Mouse (Mus musculus) neutrophil, adult 5-6 weeks (primary cell): ENCODE data around the gene Ankrd28. TPM values are rescaled to one million over a fixed set of nuclear protein-coding genes. Genes with fewer than 3 reads are reported as not detected.
"Not testable (repeated sequence)": the region's sequence is repeated elsewhere in the genome, so short reads cannot be mapped to it uniquely, and the experiment has no call there.

Experiments
- ATAC-seq: fragments of 151-379, 151-347 bp; 2 replicates; pipeline ENCODE4 v1.8.0; 2017; ENCODE audit warnings: mild to moderate bottlenecking, moderate TSS enrichment; ENCODE audit not compliant: insufficient number of reproducible peaks, poor library complexity, low FRiP score, severe bottlenecking; ENCODE audit errors: extremely low read depth
- total RNA-seq: library from RNA; stranded (forward); fragments of 200-1000 nt; gene quantifications from 2 replicates; pipeline ENCODE4 v1.2.3, GENCODE M21; 2017

Gene Ankrd28
- total RNA-seq, 1 experiment from 2014 or later = 21.4 TPM

DNA sequence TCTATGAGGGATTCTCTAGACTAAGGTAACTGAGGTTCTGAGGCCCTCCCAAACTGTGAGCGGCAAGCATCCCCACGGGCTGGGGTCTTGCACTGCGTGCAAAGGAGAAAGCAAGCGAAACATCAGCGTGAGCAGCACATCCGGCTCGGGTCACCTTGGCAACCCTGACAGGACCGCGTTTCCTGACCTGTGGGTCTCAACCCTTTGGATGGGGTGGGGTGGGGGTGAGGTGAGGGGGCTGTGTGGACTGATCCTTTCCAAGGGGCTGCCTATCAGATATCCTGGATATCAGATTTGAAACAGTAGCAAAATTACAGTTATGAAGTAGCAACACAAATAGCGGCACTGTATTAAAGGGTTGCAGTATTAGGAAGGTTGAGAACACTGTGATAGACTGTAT, 31.5 kb downstream of the Ankrd28 start:
- ATAC-seq = no peak

DNA sequence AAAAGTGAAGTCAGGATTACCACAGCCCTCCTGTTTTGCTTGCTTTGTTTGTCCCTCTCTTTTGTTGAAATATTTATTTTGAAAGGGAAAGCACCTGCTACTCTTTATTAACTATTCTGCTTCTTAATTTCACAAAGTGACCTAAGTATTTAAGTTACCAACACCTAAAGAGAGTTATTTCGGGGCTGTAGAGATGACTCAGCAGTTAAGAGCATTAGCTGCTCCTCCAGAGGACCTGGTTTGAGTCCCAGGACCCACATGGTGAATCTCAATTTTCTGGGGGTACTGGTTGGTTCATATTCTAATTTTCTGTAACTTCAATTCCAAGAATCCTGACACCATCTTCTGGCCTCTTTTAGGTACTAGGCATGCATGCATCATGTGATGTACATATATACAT, 34.9 kb downstream of the Ankrd28 start:
- ATAC-seq = no peak

DNA sequence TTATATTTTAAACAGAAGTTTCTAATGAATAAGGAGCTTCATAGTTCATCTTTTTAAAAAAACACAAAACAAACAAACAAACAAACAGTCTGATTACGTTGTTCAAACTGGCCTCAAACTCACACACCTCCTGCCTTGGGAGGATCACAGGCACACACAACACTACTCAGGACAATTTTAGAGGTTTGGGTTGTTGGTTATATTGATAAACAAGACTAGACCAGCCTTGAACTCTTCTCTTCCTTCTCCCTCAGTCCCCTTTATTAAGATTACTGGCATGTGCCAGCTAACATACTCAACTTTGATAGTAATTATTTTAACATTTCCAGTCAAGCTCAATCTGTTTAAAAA, 35.7 kb downstream of the Ankrd28 start:
- ATAC-seq = no peak

DNA sequence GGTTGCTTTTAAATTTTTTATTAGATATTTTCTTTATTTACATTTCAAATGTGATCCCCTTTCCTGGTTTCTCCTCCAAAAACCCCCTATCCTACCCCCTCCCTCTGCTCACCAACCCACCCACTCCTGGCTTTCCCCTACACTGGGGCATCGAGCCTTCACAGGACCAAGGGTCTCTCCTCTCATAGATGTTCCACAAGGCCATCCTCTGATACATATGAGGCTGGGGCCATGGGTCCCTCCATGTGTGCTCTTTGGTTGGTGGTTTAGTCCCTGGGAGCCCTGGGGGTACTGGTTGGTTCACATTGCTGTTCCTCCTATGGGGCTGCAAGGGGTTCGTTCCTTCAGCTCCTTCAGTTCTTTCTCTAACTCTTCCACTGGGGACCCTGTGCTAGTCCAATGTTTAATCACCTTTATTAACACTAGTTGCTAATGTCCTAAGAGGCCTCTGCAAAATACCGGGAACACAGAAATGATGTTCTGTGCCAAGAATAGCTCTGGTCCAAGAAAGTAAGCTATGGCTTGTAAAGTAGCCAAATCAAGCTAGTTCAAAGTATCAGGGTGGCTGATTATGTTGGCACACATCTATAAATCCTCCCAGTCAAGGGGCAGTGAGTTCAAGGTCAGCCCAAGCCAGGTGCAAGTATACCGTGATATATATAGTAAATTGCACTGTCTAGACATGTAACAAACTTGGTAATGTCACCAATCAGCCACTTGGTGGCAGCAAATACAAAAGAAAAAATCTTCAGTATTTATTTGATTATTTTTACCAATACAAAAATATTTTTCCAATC, 36.3 kb downstream of the Ankrd28 start:
- 0 out of 2 replicates have a peak, but pooled peaks have one; percentile 44 for ATAC-seq

DNA sequence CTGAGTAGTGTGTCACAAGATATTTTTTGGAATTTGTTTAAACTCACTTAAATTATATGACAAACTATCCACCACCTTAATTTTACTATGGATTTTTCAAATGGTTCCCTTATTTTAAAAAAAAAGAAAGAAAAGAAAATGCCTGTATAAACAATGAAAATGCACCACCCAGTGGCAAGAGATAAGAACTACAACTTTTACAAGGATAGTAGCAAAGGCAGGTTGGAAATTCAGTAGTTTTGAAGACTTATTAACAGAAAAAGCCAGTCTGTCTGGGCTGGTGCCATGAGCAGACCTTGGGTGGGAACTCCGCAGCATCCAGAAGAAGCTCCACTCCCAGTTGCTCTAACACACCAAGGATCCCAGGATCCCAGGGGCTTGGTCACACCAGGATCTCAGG, 39.7 kb downstream of the Ankrd28 start:
- peak; percentile 48; the same call in 1 of the 2 replicates for ATAC-seq

DNA sequence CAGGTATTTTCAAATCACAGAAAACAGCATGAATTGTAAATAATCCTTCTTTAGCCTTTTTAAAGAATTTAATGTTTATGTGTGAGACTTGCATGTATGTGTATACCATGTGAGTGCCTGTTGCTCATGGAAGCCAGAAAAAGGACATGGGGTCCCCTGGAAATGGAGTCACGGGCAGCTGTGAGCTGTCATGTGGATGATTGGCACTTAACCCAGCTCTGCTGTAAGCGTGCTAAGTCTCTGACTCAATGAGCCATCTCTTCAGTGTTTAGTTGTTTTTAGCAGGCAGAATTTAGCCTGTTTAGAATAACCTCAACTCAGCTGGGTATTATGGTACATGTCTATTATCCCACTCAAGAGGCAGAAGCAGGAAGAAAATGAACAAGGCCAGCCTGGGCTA, 43.5 kb downstream of the Ankrd28 start:
- ATAC-seq = no peak

DNA sequence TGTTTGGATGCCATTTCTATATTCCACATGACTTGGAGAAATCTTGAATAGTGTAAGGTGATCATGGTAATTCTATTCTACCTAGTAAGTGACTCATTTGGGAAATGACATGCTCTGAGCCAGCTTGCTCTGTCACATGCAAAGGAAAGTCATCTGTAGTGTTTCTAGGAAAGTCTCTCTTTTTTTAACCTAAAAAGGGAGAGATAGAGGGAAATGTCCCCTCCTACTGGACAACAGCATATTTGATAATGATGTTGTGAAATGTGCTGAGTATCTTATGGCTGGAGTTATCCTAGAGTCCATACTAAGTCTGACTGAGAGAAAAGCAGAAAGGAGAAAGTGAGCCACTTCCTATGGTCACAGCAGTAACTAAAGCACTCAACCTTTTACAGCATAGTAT, 44.8 kb downstream of the Ankrd28 start:
- ATAC-seq = no peak

DNA sequence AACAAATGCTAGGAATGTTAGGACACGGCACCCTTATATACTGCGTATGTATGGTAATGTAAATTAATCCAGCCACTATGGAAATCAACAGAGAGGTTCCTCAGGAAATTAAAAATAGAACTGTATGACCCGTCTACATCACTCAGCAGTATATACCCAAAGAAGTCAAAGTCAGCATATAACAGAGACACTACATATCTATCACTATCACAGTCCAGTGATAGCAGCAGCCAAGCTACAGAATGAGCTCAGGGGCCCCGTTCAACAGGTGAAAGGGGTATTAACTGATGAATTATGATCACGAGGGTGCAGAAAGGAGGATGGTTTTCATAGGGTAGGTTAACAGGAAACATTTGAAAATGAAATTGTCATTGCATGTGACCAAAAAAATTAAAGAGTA, 45.5 kb downstream of the Ankrd28 start:
- ATAC-seq = no peak

DNA sequence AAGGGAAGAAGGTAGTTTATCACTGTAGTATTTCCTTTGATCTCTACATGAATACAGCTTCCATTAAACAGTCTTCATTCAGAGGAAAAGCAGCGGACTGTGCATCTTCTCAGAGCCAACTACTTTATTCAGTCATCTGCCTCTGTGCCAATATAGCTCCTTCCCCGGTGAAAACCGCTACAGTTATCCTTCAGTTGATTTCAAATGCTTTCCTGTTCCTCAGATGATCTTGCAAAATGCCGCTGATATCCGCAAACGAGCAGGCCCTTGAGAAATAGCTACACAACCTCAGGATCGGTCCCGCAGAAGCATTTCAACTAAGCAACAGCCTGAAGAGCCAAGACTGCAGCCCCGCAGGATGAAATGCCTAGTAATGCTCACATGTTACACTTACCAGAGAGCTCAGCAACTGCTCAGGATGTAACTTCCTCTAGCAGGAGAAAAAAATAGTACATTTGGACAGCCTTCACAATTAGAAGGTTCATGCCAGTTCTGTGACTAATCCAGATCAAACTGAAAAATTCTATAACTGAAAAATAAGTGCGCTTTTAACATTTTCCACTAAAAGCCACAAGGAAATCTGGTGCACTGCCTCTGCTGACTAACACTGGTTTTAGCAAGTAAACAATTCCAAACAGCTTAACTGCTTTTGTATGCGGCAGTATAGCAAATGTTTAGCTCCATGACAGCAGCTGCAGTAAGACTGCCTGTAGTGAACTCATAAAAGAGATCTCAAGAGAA, 49.0 kb downstream of the Ankrd28 start:
- ATAC-seq = peak; percentile 73

DNA sequence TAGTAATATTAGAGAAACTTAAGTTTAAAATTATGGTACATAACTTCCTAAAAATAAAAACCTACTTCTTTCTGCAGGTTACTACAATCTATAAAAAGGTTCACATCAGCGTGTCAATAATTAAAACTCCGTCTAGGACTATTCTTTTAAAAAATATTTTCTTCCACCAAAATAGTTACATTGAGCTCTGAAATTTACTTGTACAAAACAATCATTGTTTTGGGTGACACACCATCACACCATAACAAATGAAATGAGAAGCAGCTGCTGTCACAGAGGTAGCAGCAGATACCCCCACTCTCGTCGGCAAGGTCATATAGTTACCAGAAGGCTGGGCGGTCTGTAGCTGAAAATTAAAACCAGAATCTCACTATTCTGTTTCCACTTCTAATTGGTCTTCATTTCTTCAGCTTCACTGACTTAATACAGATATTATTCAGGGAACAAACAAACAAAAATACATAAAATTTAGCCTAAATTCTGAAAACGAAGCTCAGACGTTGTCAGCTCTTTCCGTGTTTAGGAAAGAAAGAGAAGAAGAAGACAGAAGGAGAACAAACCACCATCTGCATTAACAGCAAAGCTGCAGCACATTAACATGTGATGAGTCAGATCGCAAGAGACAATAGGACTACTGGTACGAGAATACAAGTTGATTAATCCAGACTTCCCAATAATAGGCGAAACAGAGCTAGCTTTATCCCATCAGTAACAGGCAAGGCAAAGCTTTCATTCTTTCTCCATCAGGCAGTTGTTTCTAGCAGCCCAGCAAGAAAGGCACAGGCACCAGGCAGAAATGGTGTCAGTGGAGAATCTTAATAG, 49.8 kb downstream of the Ankrd28 start:
- no peak for ATAC-seq

DNA sequence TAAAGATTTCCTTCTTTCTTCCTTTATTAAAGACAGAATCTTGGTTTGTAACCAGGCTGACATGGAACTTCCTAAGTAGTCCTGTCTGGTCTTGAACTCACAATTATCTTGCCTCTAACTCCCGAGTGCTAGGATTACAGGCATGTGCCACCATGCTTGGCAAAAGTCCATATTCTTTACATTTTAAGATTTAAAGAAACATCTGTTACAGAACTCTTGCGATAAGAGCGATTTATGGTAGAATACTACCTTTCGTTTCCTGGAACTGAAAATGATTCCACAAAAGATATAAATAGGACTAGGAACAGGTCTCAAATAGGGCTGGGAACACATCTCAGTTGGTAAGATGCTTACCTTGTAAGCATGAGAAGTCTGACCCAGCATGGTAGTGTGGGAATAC, 56.9 kb downstream of the Ankrd28 start:
- ATAC-seq = no peak

DNA sequence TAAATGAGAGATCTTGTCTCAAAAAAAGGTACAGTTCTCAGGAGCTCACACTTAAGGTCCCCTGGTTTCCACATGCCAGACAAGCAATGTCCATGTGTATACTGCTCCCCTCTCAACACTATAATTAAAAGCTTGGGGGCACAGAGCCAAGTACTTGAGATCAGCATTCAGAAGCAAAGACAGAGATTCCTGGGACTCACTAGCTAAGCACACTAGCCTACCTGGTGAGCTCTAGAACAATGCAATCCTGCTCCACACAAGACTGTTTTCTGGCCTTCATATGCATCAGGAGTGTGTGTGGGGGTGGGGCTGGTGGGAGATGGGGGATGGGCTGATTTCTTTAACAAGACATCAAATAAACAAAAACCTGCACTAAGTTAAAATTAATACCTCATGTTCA, 58.2 kb downstream of the Ankrd28 start:
- ATAC-seq = no peak

DNA sequence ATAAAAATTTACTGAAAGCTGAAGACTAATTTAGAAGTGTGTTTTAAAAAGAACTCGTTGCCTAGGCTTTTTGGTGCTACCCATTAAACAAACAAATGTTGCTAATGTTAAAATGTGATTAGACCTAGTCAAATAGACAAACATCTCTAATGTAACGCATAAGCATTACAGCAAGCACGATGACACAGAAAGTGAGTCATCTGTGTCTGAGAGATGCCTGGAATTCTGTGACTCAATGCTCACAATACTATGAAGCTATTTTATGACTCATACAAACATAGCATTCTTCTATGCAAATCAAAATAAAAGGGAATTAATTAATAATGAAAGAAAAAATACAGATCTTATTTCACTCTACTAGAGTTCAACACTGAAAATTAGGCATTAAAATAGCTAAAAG, 61.9 kb downstream of the Ankrd28 start:
- ATAC-seq = no peak

DNA sequence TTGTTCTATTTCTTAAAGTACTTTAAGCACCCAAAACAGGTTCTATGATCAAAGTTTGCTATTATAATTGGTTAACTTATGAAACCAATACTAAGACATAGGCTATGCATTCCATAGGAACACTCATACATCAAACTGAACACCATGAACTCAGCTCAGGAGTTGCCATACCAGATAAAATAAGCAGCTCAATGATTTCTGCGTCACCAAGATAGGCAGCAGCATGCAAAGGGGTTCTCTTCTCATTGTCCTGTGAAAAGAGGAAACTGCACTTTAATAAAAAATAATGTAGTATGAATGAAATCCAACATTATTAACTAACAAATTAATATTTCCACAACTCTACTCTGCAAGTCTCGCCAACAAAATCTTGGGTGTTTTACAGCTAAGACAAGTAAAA, 66.4 kb downstream of the Ankrd28 start:
- ATAC-seq = no peak

DNA sequence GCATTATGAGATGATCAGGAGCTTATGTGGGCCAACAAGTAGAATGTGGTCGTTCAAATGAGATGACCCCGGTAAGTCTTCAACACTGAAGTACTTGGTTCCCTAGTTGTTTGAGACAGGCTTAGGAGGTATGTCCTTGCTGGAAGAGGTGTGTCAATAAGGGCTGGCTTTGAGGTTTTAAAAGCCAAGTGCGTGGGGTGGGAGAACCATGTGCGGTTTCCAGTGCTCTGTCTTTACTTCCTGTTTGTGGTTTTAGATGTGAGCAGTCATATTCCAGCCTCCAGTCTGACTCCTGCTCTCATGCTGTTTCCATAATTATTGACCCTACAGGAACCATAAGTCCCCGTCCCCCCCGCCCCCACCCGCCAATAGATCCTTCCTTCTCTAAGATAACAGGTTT, 68.7 kb downstream of the Ankrd28 start:
- ATAC-seq = peak; percentile 67

DNA sequence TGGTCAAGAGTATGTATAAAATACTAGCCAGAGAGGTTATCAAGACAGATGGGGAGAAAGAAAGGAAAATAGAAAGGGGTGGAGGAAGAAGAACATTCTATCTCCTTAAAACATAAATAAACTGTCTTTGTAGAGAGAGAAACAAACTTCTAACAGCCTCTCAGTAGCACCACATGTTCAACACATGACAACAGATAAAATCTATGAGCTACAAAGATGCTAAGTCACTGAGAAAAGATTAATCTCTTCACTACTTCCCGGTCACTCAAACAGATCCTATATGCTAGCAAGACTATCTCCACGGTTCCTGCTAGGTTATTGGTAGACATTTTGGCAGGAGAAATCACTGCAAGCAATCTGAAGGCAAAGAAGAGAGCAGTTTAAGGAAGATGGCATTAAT, 71.3 kb downstream of the Ankrd28 start:
- no peak for ATAC-seq

DNA sequence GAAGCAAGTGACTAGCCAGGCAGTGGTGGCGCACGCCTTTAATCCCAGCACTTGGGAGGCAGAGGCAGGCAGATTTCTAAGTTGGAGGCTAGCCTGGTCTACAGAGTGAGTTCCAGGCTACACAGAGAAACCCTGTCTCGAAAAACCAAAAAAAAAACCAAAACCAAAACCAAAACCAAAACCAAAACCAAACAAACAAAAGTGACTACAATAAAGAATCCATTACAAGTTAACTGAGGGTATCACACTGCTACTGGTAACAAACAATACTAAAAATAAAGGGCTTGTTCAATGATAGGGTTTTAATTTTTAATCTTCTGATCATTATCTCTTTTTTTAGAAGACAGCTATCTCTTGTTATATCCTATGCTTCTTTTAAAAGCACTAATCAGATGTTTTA, 72.0 kb downstream of the Ankrd28 start:
- ATAC-seq = not testable (repeated sequence)

DNA sequence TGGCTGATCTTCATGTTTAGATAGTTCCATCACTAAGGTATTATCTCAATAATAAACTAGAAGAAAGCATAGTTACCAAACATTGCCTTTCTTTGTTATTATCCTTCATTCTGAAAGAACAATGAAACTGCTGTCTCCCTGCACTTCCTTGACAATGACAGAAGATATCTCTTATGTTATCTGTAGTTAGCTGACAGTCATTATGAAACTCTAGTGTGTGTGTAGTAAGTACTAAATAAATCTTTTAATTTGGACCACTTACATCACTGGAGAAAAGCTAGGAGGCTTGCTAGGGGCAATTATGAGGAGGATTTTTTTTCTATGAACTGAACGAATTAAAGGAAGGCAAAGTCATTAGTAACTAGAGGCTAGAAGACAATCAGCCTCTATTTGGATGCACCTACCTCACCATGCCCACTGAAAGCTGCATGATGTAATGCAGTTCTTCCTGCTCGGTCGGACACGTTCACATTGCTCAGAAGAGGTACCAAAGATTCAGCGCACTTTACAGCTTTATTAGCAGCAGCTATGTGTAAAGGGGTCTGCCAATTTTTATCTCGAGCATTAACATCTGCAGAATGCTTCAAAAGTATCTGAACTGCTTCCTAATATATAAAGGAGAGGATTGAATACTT, 82.1 kb downstream of the Ankrd28 start:
- no peak for ATAC-seq

DNA sequence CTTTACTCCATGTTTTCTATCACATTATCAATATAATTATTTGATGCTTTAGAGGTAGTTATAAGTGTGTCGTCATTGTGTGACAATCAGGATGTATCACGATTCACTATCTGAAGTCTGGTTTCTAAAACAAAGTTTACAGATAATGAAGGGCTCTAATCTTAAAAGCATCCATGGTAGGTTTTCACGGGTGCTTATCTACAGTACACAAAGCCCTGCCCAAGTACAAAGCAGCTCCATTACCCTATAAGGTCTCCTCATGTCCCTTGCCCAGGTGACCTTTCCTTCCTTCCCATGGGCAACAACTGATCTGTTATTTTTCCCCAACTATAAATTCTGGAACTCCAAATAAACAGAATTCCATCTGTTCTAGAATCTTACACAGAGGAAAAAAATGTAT, 87.9 kb downstream of the Ankrd28 start:
- ATAC-seq = no peak
